Mouse (Mus musculus) E14TG2a.4 (cell line): ENCODE measurements around the gene Gm20388.
"Not testable (repeated sequence)": the region's sequence is repeated elsewhere in the genome, so short reads cannot be mapped to it uniquely, and the experiment has no call there.

Source experiments
- H3K27me3 ChIP-seq: 2 replicates; pipeline ENCODE4 v1.6.1; 2014; ENCODE audit warnings: low read length, control low read depth; ENCODE audit not compliant: insufficient read depth
- H3K36me3 ChIP-seq: 2 replicates; pipeline ENCODE4 v1.6.1; 2014; ENCODE audit warnings: low read length, control low read depth; ENCODE audit not compliant: insufficient read depth
- H3K4me1 ChIP-seq: replicated peaks from 2 replicates; pipeline ENCODE4 v1.6.1; 2014; ENCODE audit warnings: low read depth, low read length, control low read depth
- H3K4me3 ChIP-seq: replicated peaks from 2 replicates; pipeline ENCODE4 v1.5.1; 2014; ENCODE audit warnings: mild to moderate bottlenecking, low read length
- H3K9me3 ChIP-seq: 2 replicates; pipeline ENCODE4 v1.6.1; 2014; ENCODE audit warnings: low read length, control low read depth
- CTCF ChIP-seq: conservative IDR thresholded peaks from 2 replicates; pipeline ENCODE4 v1.5.1; 2014; ENCODE audit warnings: low read length
- NANOG ChIP-seq: IDR thresholded peaks from 2 replicates; pipeline ENCODE4 v1.6.1; 2014; ENCODE audit warnings: borderline replicate concordance, low read length, mixed read lengths
- POU5F1 ChIP-seq: IDR thresholded peaks from 2 replicates; pipeline ENCODE4 v1.6.1; 2014; ENCODE audit warnings: low read length, borderline replicate concordance

Gene Gm20388

GRCm38 (mm10) chr8:123514781-123515539 is 3604.3 kb downstream of the Gm20388 start, which contains the start of gene Dbndd1:
Gene Dbndd1 (minus strand): TSS chr8:123515463.
- H3K27me3 ChIP-seq: peaks cover 65% of the 10 kb centered on the region
- H3K4me3 ChIP-seq: peak within 1 kb of the TSS; percentile 90

GRCm38 (mm10) chr8:123515540-123515897 is 3604.9 kb downstream of the Gm20388 start:
- no peaks in the 10 kb centered on the region for H3K9me3 ChIP-seq
- H3K36me3 ChIP-seq: peaks cover 4% of the 10 kb centered on the region
- TF ChIP-seq CTCF: no peak
- no peak for TF ChIP-seq POU5F1
- no peak for TF ChIP-seq NANOG
- H3K4me3 ChIP-seq: peak overlapping the region; percentile 53
- peaks cover 32% of the 10 kb centered on the region for H3K4me1 ChIP-seq
- peaks cover 62% of the 10 kb centered on the region for H3K27me3 ChIP-seq

More at GRCm38 (mm10) chr8:123514781-123515539, 3604.3 kb downstream of the Gm20388 start, which contains the start of gene Dbndd1:
- TF ChIP-seq POU5F1 (no peak), NANOG (no peak), CTCF (no peak)
- Histone ChIP-seq H3K36me3 (peaks cover 3% of the 10 kb centered on the region), H3K4me1 (peaks cover 32% of the 10 kb centered on the region), H3K9me3 (no peaks in the 10 kb centered on the region)

- Histone ChIP-seq H3K9me3 (no peaks in the 10 kb centered on the region), H3K27me3 (peaks cover 53% of the 10 kb centered on the region), H3K36me3 (peaks cover 12% of the 10 kb centered on the region), H3K4me3 (no peak overlapping the region), H3K4me1 (peaks cover 32% of the 10 kb centered on the region)
- TF ChIP-seq POU5F1 (no peak), CTCF (no peak), NANOG (no peak)
These were observed 3606.0 kb downstream of the Gm20388 start for GRCm38 (mm10) chr8:123516596-123516995.

- peaks cover 21% of the 10 kb centered on the region for H3K36me3 ChIP-seq
- no peaks in the 10 kb centered on the region for H3K9me3 ChIP-seq
- TF ChIP-seq CTCF (no peak), POU5F1 (no peak), NANOG (no peak)
- 0 out of 2 replicates have a peak overlapping the region, but pooled peaks have one; percentile 37 for H3K4me3 ChIP-seq
- peaks cover 43% of the 10 kb centered on the region for H3K4me1 ChIP-seq
- peaks cover 43% of the 10 kb centered on the region for H3K27me3 ChIP-seq
These were observed 3607.5 kb downstream of the Gm20388 start for GRCm38 (mm10) chr8:123518172-123518571.

- peaks cover 48% of the 10 kb centered on the region for H3K4me1 ChIP-seq
- peaks cover 38% of the 10 kb centered on the region for H3K27me3 ChIP-seq
- TF ChIP-seq CTCF (no peak), POU5F1 (no peak)
- no peaks in the 10 kb centered on the region for H3K9me3 ChIP-seq
- peak within 1 kb of the TSS; percentile 88 for H3K4me3 ChIP-seq
- H3K36me3 ChIP-seq: peaks cover 26% of the 10 kb centered on the region
These were observed 3608.0 kb downstream of the Gm20388 start, which contains the start of gene Gas8 for GRCm38 (mm10) chr8:123518667-123519066. Gene Gas8 (plus strand): TSS chr8:123518834.

GRCm38 (mm10) chr8:123520048-123520447 is 3609.4 kb downstream of the Gm20388 start:
- TF ChIP-seq CTCF: 0 out of 2 replicates have a peak, but pooled peaks have one; percentile 1
- Histone ChIP-seq H3K27me3 (peaks cover 25% of the 10 kb centered on the region), H3K4me1 (peaks cover 41% of the 10 kb centered on the region), H3K36me3 (peaks cover 38% of the 10 kb centered on the region)
- H3K4me3 ChIP-seq, H3K9me3 ChIP-seq: not testable (repeated sequence)

GRCm38 (mm10) chr8:123527720-123528489 is 3617.3 kb downstream of the Gm20388 start:
- Histone ChIP-seq H3K4me1 (peaks cover 24% of the 10 kb centered on the region), H3K36me3 (peaks cover 96% of the 10 kb centered on the region), H3K27me3 (peaks cover 12% of the 10 kb centered on the region), H3K9me3 (no peaks in the 10 kb centered on the region), H3K4me3 (peak overlapping the region; percentile 20; the same call in 1 of the 2 replicates)
- TF ChIP-seq CTCF: no peak
- TF ChIP-seq POU5F1: no peak
- TF ChIP-seq NANOG: no peak

- Histone ChIP-seq H3K36me3 (peaks cover 53% of the 10 kb centered on the region), H3K4me3 (no peak overlapping the region)
- TF ChIP-seq CTCF (no peak), POU5F1 (no peak), NANOG (no peak)
These were observed 3625.8 kb downstream of the Gm20388 start for GRCm38 (mm10) chr8:123536242-123536989.

More at GRCm38 (mm10) chr8:123536242-123536989, 3625.8 kb downstream of the Gm20388 start:
- peaks cover 44% of the 10 kb centered on the region for H3K27me3 ChIP-seq
- no peaks in the 10 kb centered on the region for H3K9me3 ChIP-seq
- peaks cover 8% of the 10 kb centered on the region for H3K4me1 ChIP-seq
